Mouse (Mus musculus): Measurements from ENCODE around the gene Arhgef40.
"Not testable (repeated sequence)": the region's sequence is repeated elsewhere in the genome, so short reads cannot be mapped to it uniquely, and the experiment has no call there.

Gene Arhgef40

GRCm38 (mm10) chr14:52017662-52018061, 33.1 kb downstream of the Arhgef40 start:
- in situ Hi-C loops (cut with MboI; ENCODE audit: low sequenced_read_pairs), result no loop called here

GRCm38 (mm10) chr14:52018248-52019050, 33.9 kb downstream of the Arhgef40 start:
- in situ Hi-C loops (cut with MboI; ENCODE audit: low sequenced_read_pairs), result no loop called here

- in situ Hi-C loops (cut with MboI; ENCODE audit: low sequenced_read_pairs), result no loop called here
Observed at GRCm38 (mm10) chr14:52019051-52019589, 34.6 kb downstream of the Arhgef40 start.

GRCm38 (mm10) chr14:52019590-52020340, 35.2 kb downstream of the Arhgef40 start:
- in situ Hi-C loops (cut with MboI; ENCODE audit: low sequenced_read_pairs), result no loop called here

GRCm38 (mm10) chr14:52020486-52021137, 36.1 kb downstream of the Arhgef40 start, which contains the start of gene Zfp219:
Gene Zfp219, minus strand, starts transcription at chr14:52020733.
- in situ Hi-C loops (cut with MboI; ENCODE audit: low sequenced_read_pairs), result no loop called here

- in situ Hi-C loops (cut with MboI; ENCODE audit: low sequenced_read_pairs), result no loop called here
Observed at GRCm38 (mm10) chr14:52021138-52021529, 36.6 kb downstream of the Arhgef40 start.

GRCm38 (mm10) chr14:52021568-52022212, 37.2 kb downstream of the Arhgef40 start:
- in situ Hi-C loops (cut with MboI; ENCODE audit: low sequenced_read_pairs), result no loop called here

GRCm38 (mm10) chr14:52022244-52022708, 37.8 kb downstream of the Arhgef40 start:
- in situ Hi-C loops (cut with MboI; ENCODE audit: low sequenced_read_pairs), result no loop called here

GRCm38 (mm10) chr14:52022709-52023459, 38.4 kb downstream of the Arhgef40 start:
- in situ Hi-C loops (cut with MboI; ENCODE audit: low sequenced_read_pairs), result no loop called here

- in situ Hi-C loops (cut with MboI; ENCODE audit: low sequenced_read_pairs), result no loop called here
Observed at GRCm38 (mm10) chr14:52024133-52024532, 39.6 kb downstream of the Arhgef40 start.

GRCm38 (mm10) chr14:52026342-52026741, 41.8 kb downstream of the Arhgef40 start:
- in situ Hi-C loops (cut with MboI; ENCODE audit: low sequenced_read_pairs), result no loop called here

GRCm38 (mm10) chr14:52035926-52036325, 51.4 kb downstream of the Arhgef40 start:
- in situ Hi-C loops (cut with MboI; ENCODE audit: low sequenced_read_pairs), result no loop called here

GRCm38 (mm10) chr14:52039332-52039731, 54.8 kb downstream of the Arhgef40 start:
- in situ Hi-C loops (cut with MboI; ENCODE audit: low sequenced_read_pairs), result no loop called here

- in situ Hi-C loops (cut with MboI; ENCODE audit: low sequenced_read_pairs), result not testable (repeated sequence)
Observed at GRCm38 (mm10) chr14:52042359-52042758, 57.8 kb downstream of the Arhgef40 start, which contains the start of gene Olfr221. Gene Olfr221, minus strand, starts transcription at chr14:52042459.

GRCm38 (mm10) chr14:52043446-52043845, 58.9 kb downstream of the Arhgef40 start:
- in situ Hi-C loops (cut with MboI; ENCODE audit: low sequenced_read_pairs), result no loop called here

- in situ Hi-C loops (cut with MboI; ENCODE audit: low sequenced_read_pairs), result no loop called here
Observed at GRCm38 (mm10) chr14:52044901-52045678, 60.6 kb downstream of the Arhgef40 start.

GRCm38 (mm10) chr14:52045966-52046565, 61.5 kb downstream of the Arhgef40 start:
- in situ Hi-C loops (cut with MboI; ENCODE audit: low sequenced_read_pairs), result no loop called here

GRCm38 (mm10) chr14:52052720-52053119, 68.2 kb downstream of the Arhgef40 start:
- in situ Hi-C loops (cut with MboI; ENCODE audit: low sequenced_read_pairs), result not testable (repeated sequence)
